Mouse (Mus musculus): ENCODE data around the gene Mrpl45.

- TF ChIP-seq POLR2A (IDR thresholded peaks at IDR 0.05; ENCODE audit: borderline replicate concordance, extremely low read depth, insufficient read depth, insufficient read length, poor library complexity, severe bottlenecking) (no peak), CTCF (IDR thresholded peaks at IDR 0.05; ENCODE audit: borderline replicate concordance, extremely low read depth, insufficient read depth, insufficient read length) (no peak)
Observed at GRCm38 (mm10) chr11:97321197-97321596, 5.7 kb downstream of the Mrpl45 start.

Data from brain, embryonic 14.5 days (tissue).